Mouse (Mus musculus) bone marrow macrophage, adult 2 months (primary cell): Measurements from ENCODE around the gene Slc16a2.

Experiments used
- CTCF ChIP-seq: IDR thresholded peaks from 2 replicates; pipeline ENCODE4 v1.5.1; 2012; ENCODE audit warnings: low read depth, mild to moderate bottlenecking, low read length, moderate library complexity
- POLR2A ChIP-seq: IDR thresholded peaks from 2 replicates; pipeline ENCODE4 v1.6.1; 2012; ENCODE audit warnings: mild to moderate bottlenecking, low read depth, low read length, borderline replicate concordance

DNA sequence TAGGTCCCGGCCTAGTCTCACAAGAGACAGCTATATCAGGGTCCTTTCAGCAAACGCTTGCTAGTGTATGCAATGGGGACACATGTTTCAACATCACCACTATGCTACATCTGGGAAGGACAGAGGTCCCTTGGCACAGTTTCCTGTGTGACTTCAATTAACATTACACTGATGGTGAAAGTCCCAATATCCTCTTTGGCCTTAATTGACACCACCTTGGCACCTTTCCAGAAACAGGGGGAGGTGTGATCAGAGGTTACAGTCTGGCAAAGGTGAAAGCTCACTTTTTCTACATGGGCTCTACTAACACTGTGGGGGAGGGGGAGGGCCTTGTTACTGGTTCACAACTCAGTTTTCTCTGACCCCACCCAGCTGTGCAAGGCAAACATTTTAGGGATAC lies 99.3 kb downstream of the Slc16a2 start:
- no peak for TF ChIP-seq CTCF
- no peak for TF ChIP-seq POLR2A
